Mouse (Mus musculus): Measurements from ENCODE around the gene Slc25a13.

GRCm38 (mm10) chr6:6011364-6011763 lies 205.6 kb downstream of the Slc25a13 start:
- TF ChIP-seq CTCF (IDR thresholded peaks at IDR 0.05; ENCODE audit: low read depth) (no peak), EP300 (IDR thresholded peaks at IDR 0.05; ENCODE audit: low read depth) (no peak)
